Mouse (Mus musculus) limb, embryonic 14.5 days (tissue): ENCODE results near the gene Mitf. TPM values are rescaled to one million over a fixed set of nuclear protein-coding genes. Genes with fewer than 3 reads are reported as not detected.

Experiments used
- ATAC-seq: fragments of 200-750 bp; cut with Nextera tagmentation; 2 replicates; pipeline ENCODE4 v1.8.0; 2017; ENCODE audit warnings: low read depth, moderate number of reproducible peaks, moderate TSS enrichment; ENCODE audit not compliant: low FRiP score
- DNase-seq: peaks from one replicate; pipeline ENCODE4 v3.0.0-alpha.2; 2015; ENCODE audit warnings: low spot score
- H3K27ac ChIP-seq: fragments of 300-500 bp; sonication (generic); replicated peaks from 2 replicates; pipeline ENCODE4 v1.5.1; 2014; ENCODE audit warnings: low read depth, mild to moderate bottlenecking, low read length, moderate library complexity, mixed read lengths
- H3K27me3 ChIP-seq: fragments of 300-500 bp; sonication (generic); 2 replicates; pipeline ENCODE4 v1.6.1; 2014; ENCODE audit warnings: low read length, mixed read lengths; ENCODE audit not compliant: control insufficient read depth, insufficient read depth
- H3K36me3 ChIP-seq: fragments of 300-500 bp; sonication (generic); 2 replicates; pipeline ENCODE4 v1.6.1; 2014; ENCODE audit warnings: mild to moderate bottlenecking, low read length, moderate library complexity, mixed read lengths; ENCODE audit not compliant: control insufficient read depth, insufficient read depth
- H3K4me1 ChIP-seq: fragments of 300-500 bp; sonication (generic); 2 replicates; pipeline ENCODE4 v1.6.1; 2014; ENCODE audit warnings: antibody characterized with exemption, low read length, mixed read lengths; ENCODE audit not compliant: control insufficient read depth, insufficient read depth
- H3K4me2 ChIP-seq: fragments of 300-500 bp; sonication (generic); replicated peaks from 2 replicates; pipeline ENCODE4 v1.6.1; 2014; ENCODE audit warnings: low read depth, mild to moderate bottlenecking, low read length, moderate library complexity; ENCODE audit not compliant: severe bottlenecking
- H3K4me3 ChIP-seq: fragments of 300-500 bp; sonication (generic); replicated peaks from 2 replicates; pipeline ENCODE4 v1.5.1; 2014; ENCODE audit warnings: low read length
- H3K9ac ChIP-seq: fragments of 300-500 bp; sonication (generic); 2 replicates; pipeline ENCODE4 v1.6.1; 2014; ENCODE audit warnings: mild to moderate bottlenecking, low read depth, low read length, moderate library complexity; ENCODE audit not compliant: severe bottlenecking
- H3K9me3 ChIP-seq: fragments of 300-500 bp; sonication (generic); 2 replicates; pipeline ENCODE4 v1.6.1; 2016; ENCODE audit warnings: low read length; ENCODE audit not compliant: control insufficient read depth
- POLR2A ChIP-seq: fragments of 200-500 bp; IDR thresholded peaks from 2 replicates; pipeline ENCODE4 v1.8.0; 2012; ENCODE audit warnings: inconsistent platforms, mild to moderate bottlenecking, moderate library complexity, borderline replicate concordance; ENCODE audit not compliant: insufficient read depth, insufficient read length; ENCODE audit errors: extremely low read depth
- WGBS: fragments of 180-500 bp; shearing (Covaris S2); extraction: QIAGEN DNeasy Blood & Tissue Kit; methylation state at CpG from one replicate; pipeline ENCODE4 v1.1.7; 2014; 5-methylcytosine and 5-hydroxymethylcytosine counted together
- polyA plus RNA-seq, 2 experiments: library from polyadenylated mRNA; depleted of rRNA in 1 of 2; stranded (reverse) in 1 of 2; unstranded in 1 of 2; fragments of >200 nt; fragmentation: Nextera tagmentation in 1 of 2; extraction: Ambion mirVana in 1 of 2; gene quantifications; 2 replicates each; pipeline versions ENCODE4 v1.2.1 to v1.2.3; 2012 to 2014

Mitf gene
- polyA plus RNA-seq, 2 experiments: 2.9 to 3.6 TPM

GRCm38 (mm10) chr6:97951711-97952110 lies 144.9 kb downstream of the Mitf start:
- H3K4me1 ChIP-seq: 0 out of 2 replicates have a peak, but pooled peaks cover 4% of the 10 kb centered on the region
- no peak for TF ChIP-seq POLR2A

GRCm38 (mm10) chr6:97952845-97953244 lies 146.0 kb downstream of the Mitf start:
- no peak overlapping the region for H3K4me2 ChIP-seq
- no peaks in the 10 kb centered on the region for H3K27me3 ChIP-seq
- no peak for ATAC-seq
- no peak overlapping the region for H3K4me3 ChIP-seq
- no peak for DNase-seq
- 0 out of 2 replicates have a peak, but pooled peaks cover 4% of the 10 kb centered on the region for H3K4me1 ChIP-seq
- no peak overlapping the region for H3K9ac ChIP-seq
- no peaks in the 10 kb centered on the region for H3K36me3 ChIP-seq
- no peak for TF ChIP-seq POLR2A
- no peak overlapping the region for H3K27ac ChIP-seq
- no peaks in the 10 kb centered on the region for H3K9me3 ChIP-seq
- WGBS: 90% methylated on average over 8 of the region's 8 CpGs

More at GRCm38 (mm10) chr6:97951711-97952110, 144.9 kb downstream of the Mitf start:
- Histone ChIP-seq H3K9me3 (no peaks in the 10 kb centered on the region), H3K4me2 (no peak overlapping the region), H3K4me3 (no peak overlapping the region), H3K27me3 (no peaks in the 10 kb centered on the region), H3K27ac (no peak overlapping the region), H3K36me3 (no peaks in the 10 kb centered on the region), H3K9ac (no peak overlapping the region)
- DNase-seq (no peak), ATAC-seq (no peak)
- WGBS: 50% methylated on average over 1 of the region's 1 CpGs

DNA sequence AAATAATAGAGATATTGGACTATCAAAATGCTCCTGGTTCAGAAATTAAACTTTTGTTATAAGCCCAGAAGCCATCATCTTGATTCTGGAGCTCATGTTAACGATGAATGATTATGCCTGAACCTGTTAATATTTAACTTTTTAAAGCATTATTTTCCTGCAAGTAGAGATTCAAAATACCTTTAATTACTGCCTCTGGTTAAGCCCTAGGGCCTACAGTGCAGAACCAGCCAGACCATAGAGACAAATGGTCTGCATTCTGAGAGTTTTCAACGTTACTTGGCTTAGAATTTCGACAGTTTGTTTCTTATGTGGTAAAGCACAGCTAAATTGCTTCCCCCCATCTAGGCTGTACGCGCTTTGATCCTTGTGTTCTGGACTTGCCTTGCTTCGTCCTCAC lies 149.3 kb downstream of the Mitf start:
- DNase-seq: no peak
- Histone ChIP-seq H3K9ac (no peak overlapping the region), H3K27me3 (no peaks in the 10 kb centered on the region), H3K4me2 (no peak overlapping the region), H3K27ac (no peak overlapping the region), H3K9me3 (no peaks in the 10 kb centered on the region), H3K36me3 (no peaks in the 10 kb centered on the region), H3K4me1 (no peaks in the 10 kb centered on the region), H3K4me3 (no peak overlapping the region)
- 70% methylated on average over 6 of the region's 6 CpGs for WGBS
- ATAC-seq: no peak
- no peak for TF ChIP-seq POLR2A

GRCm38 (mm10) chr6:97956636-97957035 lies 149.8 kb downstream of the Mitf start:
- no peak for ATAC-seq
- H3K36me3 ChIP-seq: no peaks in the 10 kb centered on the region

DNA sequence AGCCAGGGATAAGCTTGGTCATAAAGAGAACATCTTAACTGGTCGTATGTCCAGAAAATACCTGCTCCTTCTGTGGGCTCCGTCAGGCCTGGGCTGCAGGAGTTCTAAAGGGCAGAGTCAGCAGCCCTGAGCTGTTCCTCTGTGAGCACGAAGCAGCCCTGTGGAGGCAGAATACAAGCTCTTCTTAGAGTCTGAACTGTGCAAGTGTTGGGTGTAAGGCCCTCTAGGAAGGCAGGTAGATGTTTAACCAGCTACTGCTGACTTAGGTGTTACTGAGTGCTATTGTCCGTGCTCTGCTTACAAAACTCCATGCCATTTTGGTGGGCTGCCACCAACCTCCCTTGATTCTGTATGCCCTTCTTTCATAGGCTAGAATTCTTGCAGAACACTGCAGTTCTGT lies 151.4 kb downstream of the Mitf start:
- H3K4me2 ChIP-seq: no peak overlapping the region
- no peak for TF ChIP-seq POLR2A
- ATAC-seq: no peak
- H3K4me1 ChIP-seq: no peaks in the 10 kb centered on the region
- no peaks in the 10 kb centered on the region for H3K27me3 ChIP-seq
- no peak overlapping the region for H3K4me3 ChIP-seq
- H3K36me3 ChIP-seq: no peaks in the 10 kb centered on the region
- no peaks in the 10 kb centered on the region for H3K9me3 ChIP-seq
- no peak overlapping the region for H3K27ac ChIP-seq
- 76% methylated on average over 4 of the region's 4 CpGs for WGBS
- DNase-seq: no peak
- H3K9ac ChIP-seq: no peak overlapping the region

More at GRCm38 (mm10) chr6:97956636-97957035, 149.8 kb downstream of the Mitf start:
- 71% methylated on average over 10 of the region's 10 CpGs for WGBS
- no peak overlapping the region for H3K9ac ChIP-seq
- TF ChIP-seq POLR2A: no peak
- H3K4me1 ChIP-seq: no peaks in the 10 kb centered on the region
- H3K27ac ChIP-seq: no peak overlapping the region
- H3K9me3 ChIP-seq: no peaks in the 10 kb centered on the region
- H3K4me3 ChIP-seq: no peak overlapping the region
- no peak overlapping the region for H3K4me2 ChIP-seq
- H3K27me3 ChIP-seq: no peaks in the 10 kb centered on the region
- DNase-seq: no peak

DNA sequence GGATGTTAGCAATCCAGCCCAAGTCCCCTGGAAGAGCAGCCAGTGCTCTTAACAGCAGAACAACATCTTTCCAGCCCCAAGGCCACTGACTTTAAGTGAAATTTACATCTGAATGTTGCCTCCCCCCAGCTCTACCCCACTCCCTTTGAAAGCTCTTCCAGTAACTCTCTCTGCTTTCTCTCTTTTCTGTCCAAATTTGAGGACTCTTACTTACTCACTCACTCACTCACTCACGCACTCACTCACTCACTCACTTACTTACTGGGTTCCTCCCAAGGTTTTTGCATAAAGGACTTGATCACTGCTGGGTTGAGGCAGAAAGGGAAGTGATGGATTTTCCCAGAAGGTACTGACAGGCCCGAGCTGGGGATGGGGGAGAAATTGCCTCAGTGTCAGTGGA lies 154.9 kb downstream of the Mitf start:
- no peak overlapping the region for H3K27ac ChIP-seq
- no peaks in the 10 kb centered on the region for H3K9me3 ChIP-seq
- H3K27me3 ChIP-seq: no peaks in the 10 kb centered on the region
- H3K9ac ChIP-seq: no peak overlapping the region
- no peak for DNase-seq
- no peak for TF ChIP-seq POLR2A
- no peak overlapping the region for H3K4me2 ChIP-seq
- no peaks in the 10 kb centered on the region for H3K36me3 ChIP-seq
- H3K4me3 ChIP-seq: no peak overlapping the region
- 36% methylated on average over 2 of the region's 2 CpGs for WGBS
- ATAC-seq: no peak
- H3K4me1 ChIP-seq: no peaks in the 10 kb centered on the region; the same call in 1 of the 2 replicates
